Mouse (Mus musculus) B cell, adult 2 months (primary cell): Measurements from ENCODE around the gene Cers6.

Source experiments
- DNase-seq, 2 experiments: peaks; one replicate each; pipeline ENCODE4 v3.0.0; 2022

Cers6 gene

DNA sequence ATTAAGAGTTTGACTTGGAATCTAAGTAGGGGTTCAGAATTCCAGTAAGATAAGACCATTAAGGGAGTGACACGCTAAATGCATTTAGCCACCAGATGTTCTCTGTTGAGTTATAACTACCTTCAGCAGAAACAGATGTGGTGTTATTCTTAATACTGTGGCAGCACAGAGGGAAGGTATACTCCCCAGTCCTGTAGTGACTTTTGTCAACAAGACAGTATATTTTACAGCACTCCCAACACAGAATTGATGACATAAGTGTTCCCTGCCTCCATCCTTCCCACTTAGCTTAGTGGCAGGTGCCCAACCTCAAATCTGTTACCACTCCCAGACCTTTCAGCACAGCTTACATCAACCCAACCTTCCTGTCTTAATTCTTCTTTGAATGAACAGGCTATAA is 219.5 kb downstream of the Cers6 start:
- DNase-seq = no peak

DNA sequence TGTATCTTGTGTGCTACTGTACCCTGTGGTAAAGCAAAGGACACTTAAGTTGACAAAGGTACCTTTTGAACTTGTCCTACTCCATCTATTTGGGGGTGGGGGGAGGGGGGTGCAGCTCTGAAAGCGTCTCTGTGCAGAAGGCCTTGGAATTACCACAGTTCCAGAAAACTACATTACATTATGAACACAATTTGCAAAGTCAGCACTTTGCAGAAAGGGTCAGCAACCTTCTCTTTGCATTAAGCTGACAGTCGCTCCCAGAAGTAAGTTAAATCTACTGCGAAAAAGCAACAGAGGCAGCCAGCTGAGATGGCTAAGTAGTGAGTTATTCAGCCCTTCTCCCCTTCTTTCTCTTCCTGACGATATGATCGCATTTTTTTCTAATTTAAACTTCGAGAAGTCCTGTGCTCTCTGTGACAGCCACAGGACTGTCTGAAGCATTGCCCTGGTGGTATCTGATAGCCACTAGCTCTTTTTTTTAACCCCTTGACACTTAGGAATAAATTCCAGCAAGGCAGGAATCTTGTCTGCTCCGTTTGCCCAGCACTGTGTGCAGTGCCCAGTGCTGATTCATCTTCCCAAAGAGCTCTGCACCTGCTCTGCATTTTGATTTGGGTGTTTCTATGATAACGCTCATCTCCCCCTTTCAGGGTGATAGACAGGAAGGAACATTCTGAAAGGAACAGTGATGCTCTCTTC is 221.4 kb downstream of the Cers6 start:
- DNase-seq = no peak

DNA sequence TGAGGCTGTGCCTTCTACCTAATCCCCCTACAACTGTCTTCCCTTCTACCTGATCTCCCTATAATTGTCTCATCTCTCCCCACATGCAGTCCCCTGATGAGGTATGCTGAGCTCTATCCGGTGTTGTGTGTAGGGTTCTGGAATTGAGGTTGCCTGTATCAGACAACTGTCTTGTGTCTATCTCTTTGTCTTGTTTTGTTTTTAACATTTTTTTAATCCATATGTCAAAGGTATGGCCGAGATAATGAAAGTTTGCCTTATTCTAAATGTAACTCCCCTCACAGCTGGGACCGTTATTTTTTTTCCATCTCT is 221.9 kb downstream of the Cers6 start:
- DNase-seq = no peak

DNA sequence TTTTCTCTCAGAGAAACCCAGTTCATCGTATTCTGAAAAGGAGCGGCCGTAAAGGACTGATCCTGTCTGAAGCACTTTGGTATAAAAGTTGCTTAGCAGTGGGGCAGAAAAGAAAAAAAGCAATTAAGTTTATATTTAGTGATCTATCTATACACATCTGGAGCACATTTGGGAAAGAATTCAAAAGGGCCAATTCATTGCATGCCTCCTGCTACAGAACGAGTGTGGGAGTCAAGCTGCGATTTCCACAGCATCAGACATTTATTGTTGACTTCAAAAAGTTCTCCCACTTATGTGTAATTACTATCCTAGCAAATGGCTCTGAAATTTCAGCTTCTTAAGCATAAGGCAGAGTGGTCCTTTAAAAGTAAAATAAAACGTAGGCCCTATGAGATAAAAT is 223.2 kb downstream of the Cers6 start:
- no peak for DNase-seq

DNA sequence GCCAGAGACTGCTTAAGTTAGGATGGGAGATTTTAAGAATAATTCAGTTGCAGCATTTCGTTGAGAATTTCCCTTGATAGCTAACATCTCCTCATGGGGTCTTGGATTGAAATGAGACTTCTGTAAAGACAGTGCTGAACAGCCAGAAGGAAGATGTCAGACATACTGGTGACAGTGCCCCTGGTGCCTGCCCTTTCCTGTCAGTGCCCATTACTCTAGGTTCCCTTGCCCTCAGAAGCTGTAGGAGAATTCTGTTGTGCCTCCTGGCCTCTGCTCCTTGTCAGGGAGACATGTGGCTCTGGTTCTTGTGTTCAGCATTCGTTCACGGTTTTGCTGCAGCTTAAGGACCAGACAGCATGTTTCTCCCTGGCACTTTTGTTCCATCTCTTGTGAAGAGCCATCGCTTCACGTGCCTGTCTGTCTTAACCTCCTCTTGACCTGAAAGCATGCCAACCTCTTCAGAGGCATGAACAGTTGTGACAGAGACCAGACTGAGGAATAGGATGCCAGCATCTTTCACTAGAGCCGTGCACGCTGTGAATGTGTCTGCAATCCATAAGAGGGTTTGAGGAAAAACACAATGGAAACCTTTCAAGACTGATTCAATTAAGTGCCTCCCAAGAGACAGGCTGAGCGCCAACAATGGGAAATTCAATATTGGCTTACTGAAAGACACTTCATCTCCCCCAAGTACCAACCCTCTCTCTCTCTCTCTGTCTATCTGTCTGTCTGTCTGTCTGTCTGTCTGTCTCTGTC is 225.4 kb downstream of the Cers6 start:
- DNase-seq = no peak

DNA sequence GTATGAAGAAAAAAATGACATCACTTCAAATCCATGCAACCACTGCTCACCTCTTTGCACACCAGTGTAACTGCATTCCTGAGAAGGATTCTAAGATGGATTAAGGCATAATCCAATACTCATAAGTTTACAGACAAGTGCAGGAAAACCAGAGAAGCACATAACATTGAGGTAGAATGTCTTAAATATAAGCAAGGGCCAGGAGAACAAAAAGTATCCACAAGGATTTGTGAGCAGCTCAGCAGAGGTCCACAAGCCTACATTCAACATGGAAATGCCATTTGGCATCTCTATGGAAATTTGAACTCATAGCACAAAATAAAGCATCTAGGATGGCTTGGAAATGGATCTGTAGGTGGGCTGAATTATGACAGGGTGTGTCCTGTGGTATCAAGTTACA is 234.6 kb downstream of the Cers6 start:
- no peak for DNase-seq

DNA sequence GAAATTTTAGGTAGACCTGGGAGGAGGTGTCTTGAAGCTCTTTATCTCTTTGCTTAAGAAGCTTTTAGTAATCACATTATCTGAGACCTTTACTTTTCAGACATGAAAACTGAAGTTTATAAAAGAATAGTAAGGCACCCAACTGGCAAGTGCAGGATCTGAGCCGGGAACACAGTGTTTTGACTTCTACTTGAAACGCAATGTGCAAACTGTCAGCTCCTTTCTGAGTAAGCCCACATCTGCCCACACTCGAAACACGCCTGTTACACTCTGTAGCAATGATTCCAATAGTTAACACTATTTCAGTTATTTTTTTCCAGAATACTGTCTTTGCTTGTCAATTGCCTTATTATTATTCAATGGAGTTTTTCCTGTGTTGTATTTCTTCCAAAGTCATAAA is 235.6 kb downstream of the Cers6 start:
- DNase-seq = no peak

DNA sequence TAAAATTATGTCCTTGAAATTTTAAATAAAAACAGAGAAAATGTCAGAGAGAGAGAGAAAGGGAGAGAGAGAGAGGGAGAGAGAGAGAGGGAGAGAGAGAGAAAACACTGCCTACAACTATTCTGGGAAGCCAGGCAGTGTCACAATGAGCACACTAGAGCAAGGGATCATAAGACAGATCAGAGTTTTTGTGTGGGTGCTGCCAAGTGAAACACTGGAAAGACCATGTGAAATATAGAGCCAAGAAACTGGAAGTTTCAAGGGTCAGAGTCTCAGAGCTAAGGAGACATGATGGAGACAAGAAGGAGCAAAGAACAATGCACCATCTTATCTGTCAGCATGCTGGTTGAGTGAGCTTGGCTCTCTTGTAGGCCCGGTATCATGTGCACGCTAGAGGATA is 236.3 kb downstream of the Cers6 start:
- no peak for DNase-seq

DNA sequence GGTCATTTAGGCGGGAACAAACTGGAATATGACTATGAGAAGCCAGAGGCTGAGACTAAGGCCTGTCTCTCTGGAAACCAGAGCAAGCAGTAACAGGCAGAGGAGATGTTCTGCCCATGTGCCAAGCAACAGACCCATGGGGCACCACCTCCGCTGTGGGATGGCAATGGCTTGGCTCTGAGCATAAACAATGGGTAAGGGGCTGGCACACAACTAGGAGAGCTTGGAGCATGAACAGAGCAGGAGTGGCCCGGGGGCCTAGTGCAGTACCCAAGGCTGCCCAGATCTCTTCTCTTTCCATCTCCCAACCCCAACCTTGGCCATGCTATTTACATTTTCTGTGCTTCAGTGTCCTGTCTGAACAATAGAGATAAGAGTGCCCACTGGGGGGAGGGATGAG is 237.5 kb downstream of the Cers6 start:
- DNase-seq = no peak

DNA sequence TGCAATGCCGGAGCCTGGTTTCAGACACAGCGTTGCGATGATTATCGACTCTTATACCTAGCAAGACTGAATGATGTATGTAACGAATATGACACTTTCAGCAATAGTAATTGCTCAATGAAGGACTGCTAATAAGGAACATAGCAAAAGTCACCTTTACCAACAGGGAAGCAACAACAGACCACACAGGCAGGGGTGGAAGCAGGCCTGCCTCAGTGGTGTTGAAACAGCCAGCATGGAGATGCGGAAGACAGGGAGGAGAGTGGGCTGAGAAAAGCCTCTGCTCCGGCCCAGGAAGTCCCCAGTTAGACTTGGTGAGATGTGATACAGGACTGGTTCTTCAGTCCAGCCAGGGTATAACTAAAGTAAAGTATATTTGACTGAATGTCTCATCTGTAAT is 237.9 kb downstream of the Cers6 start:
- DNase-seq = no peak

DNA sequence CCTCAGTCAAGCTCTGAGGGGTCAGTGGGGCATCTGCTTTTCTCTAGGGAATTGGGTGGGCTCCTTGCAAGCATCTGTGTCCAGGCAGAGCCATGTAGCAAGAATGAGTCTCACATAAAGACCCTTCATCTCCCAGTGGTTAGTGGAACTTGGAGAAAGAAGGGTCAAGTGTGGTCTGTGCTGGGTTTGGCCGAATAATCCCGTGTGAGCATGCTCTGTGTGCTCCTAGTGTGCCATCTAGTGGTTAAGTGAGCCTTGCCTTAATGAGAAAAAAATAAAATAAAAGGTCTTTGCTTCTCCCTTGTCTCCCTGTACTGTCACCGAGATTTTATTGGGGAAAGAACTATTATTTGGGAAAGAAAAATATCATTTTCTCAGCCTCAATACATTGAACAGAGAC is 239.5 kb downstream of the Cers6 start:
- peak; percentile 37 to 39 for DNase-seq

DNA sequence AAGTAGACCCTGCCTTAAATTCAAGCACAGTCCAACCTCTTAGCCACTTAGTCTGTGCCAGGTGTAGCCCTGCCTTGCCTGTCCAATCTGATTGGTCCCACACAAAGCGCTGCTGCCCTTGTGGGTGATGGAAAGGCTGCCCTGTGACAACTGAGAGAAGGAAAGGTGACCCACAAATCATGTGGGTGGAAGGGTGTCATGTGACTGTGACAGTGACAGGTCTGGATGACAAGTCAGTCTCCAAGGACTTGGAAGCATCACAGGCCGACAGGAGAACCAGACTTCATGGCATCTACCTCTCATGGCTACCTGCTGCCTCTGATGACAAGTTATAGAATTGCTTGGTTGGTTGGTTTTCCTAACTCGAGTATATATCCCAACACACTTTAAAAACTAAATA is 242.3 kb downstream of the Cers6 start:
- no peak for DNase-seq

DNA sequence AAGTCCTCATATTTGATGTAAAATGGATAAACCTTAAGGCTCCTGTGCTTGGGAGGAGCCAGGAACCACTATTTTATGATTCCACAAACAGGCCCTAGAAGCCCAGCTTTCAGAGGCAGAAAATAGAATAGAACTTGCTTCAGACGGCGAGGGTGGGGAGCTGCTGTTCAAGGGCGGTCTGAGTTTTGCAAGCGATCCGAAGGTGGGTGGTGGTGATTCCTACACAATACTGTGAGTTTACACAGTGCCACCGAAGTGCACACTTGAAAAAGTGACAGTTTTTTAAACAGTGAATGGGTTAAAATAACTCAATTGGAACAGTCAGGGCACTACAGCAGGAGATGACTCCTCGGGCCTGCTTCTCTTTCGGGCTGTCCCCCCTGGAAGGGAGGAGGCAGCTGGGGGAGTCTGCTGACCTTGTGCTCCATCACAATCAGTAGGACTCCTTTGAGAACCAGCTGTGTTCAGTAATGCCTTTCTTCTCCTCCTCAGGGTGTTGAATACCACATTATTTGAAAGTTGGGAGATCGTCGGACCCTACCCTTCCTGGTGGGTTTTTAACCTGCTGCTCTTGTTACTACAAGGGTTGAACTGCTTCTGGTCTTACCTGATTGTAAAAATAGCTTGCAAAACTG is 243.4 kb downstream of the Cers6 start:
- no peak for DNase-seq

DNA sequence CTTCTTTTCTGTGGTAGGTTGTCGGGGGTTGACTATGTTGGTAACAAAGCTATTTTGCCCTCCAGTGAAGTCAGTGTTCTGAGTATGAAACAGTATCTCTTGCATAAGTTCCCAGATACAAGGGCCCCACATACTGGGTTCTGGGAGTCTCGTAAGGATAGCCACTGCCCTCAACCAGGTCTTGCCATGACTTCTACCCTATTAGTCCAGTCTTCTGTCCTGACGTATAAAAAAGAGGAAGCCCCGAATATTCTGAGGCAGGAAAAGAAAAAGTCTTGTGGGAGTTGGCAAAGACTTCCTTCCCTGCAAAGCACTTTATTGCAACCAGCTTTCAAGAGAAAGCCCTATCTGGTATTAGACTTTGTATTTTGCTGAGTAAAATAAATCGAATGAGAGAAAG is 248.0 kb downstream of the Cers6 start:
- DNase-seq = no peak

DNA sequence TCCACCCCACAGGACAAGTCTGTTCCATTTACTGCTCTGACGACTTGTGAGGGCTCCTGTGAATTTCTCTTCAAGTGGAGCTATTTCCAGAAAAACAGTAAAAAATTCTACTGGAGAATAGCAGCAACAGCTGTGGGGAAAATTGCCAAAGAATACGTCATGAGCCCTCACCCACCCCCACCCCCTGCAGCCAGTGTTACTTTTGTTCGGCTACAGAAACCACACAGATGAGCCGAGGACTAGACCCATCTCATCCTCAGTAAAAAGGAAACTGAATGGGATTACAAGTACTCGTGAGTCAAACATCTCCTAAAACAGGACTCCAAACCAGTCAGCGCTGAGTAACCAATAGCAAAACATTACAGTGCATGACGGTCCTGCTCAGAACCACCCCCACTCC is 248.5 kb downstream of the Cers6 start:
- DNase-seq = no peak

DNA sequence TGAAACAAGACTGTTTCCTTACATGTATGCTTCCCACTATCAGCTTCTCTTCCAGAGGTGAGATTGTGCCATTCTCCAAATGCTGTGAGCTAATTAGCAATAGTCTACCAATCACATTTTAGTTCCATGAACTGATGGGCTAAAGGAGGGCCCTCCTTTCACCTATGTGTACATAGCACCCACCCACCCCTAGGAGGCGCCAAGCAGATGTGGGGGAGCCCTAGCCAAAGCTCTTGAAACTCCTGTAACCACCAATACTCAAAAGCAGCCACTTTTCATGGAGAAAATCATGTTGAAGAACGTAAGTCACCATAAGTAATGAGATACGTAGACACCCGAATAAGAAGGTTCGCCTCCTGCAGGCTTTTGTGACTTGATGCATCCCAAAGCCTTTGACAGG is 251.4 kb downstream of the Cers6 start:
- DNase-seq = no peak

DNA sequence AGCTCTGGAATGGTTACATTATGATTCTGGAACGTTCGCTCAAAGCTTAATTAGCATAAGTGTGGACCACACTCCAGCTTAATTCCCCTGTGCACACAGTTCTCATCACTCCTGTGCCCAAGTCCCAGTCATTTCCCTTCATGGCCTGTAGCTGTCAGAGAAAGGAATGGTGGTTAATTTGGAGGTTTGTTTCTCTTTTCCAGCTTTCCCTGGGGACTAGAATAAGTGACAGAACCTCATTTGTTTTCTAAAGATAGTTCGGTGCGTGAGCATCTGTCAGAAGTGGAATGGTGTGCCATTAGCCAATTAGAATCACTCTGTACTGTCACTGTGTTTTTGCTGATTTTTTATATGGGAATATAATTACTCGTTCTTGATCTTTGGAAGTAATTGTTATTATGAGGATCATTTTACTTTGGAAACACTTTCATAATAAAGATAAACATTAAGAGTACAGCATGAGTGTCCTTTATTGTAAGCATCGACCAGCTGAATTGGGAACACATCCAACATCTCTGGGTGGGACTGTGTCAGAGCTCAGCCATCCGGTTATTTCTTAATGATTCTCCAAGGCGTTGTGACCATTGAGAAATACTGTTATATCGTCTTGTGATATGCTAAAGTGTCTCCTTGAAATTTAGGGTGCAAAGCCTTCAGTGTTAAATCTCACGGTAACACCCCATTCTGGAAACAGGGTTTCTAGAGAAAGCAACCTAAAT is 252.7 kb downstream of the Cers6 start:
- DNase-seq = no peak

DNA sequence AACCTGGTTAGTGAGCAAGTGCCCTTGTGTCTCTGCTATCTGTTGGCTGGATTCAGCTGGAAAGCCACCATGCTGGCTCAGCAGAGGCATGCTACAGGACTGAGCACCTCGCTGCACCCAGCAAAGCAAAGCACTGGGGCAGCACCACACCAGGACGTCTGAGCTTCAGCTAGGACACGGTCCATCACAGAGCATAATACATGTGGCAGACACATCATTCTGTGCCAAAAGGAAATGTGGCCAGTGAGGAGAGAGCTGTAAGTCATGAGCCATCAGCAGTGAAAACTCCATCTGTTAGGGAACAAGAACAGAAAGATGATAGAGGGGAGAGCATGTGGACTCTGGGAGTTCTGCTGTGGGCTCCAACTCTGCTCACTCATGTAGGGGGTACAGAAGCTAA is 254.7 kb downstream of the Cers6 start:
- DNase-seq = no peak

DNA sequence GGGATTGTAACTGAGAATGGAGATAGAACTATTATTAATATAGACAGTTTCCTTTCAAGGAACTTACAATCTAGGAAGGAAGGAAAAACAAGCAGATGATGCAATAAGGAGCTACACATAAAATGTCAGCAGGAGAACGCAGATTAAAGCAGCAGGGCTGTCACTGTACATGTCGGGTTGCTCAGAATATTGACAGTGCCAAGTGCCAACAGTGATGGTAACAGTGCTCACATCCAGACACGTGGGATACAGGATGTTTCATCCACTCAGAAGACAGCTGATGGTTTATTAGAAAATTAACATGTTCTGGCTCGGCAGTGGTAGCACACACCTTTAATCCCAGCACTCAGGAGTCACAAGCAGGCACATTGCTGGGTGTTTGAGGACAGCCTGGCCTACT is 255.5 kb downstream of the Cers6 start:
- DNase-seq = no peak

DNA sequence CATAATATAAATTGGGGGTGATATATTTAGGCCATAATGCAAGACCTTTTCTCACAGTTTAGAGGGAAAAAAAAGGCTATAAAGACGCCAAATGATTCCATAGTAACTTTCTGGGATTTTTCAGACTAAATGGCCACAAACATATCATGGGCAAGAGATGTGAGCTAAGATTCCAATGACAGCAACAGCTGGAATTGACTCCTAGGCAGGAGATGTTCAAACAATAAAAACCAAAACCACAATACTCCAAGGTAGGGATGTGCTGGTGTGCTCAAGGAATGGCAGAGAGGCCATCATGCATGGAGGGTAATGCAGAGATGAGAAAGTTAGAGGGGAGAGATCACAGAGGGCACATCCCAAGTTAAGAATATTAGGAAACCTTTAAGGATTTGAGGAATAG is 257.8 kb downstream of the Cers6 start:
- DNase-seq = no peak

DNA sequence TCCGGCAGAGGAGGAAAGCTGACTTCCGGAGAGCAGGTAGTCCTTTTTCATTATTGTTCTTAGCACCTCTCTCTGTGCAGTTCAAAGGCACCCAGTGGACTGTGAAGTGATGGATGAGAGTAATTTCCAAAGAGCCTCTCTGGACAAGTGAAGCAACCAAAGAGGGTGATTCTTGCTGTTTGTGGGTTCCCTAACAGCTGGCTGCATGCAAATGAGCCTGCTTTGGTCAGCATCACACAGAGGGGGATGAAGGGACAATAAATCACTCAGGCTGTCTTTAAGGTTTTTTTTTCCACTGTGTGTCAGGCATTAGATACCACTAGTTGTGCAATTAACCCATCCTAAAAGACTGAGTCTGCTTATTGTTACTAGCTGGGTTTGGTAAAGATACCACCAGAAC is 258.5 kb downstream of the Cers6 start:
- no peak for DNase-seq

DNA sequence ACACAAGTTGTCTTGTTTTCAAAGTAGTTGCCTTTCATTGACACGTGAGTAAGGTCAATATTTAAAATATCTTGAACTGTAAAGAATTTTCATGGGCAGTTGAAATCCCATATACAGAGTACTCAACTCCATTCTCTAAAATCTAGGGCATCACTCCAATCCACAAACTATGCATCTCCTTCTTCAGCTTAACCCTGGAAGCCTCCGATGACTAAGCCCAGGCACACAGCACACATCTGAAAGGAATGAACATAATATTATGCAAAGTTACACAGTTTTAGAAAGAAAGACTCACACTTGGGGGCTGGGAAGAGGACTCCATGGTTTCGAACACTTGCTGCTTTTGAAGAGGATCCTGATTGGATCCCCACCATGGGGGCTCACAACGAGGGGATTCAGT is 260.4 kb downstream of the Cers6 start:
- no peak for DNase-seq

DNA sequence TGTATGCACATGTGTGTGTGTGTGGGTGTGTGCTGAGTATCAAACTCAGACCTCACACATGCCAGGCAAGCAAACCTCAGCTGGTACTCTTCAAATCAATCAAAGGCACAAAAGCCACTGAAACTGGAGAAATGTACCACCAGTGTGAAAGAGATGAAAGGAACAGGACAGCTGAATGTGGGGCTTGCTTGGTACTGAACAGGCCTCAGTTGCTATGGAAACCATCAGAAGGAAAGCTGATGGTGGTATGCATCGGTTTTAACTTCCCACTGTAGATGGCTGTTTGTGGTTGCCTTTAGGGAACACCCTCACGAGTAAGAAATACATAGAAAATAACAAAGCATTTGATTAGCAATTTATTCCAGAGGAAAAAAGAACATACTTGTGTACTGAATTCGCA is 264.2 kb downstream of the Cers6 start:
- no peak for DNase-seq

DNA sequence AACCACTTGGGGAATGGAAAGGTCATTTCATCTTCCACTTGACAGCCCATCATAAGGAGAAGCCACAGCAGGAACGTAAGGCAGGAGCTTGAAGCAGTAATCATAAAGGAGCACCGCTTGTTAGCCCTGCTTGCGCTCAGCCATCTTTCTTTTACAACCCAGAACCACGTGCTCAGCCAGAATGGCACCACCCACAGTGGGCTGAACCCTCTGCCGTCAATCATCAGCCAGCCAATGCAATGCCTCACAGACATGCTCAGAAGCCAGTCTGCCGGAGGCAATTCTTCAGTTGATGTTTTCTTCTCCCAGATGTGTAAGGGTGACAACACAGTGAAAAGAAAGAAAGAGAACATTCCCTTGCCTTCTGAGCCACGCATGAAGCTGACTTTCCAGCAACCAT is 267.1 kb downstream of the Cers6 start:
- peak; percentile 16 to 23 for DNase-seq
